Mouse (Mus musculus) adrenal gland, postnatal 10 days (tissue): Measurements from ENCODE around the gene Csrnp3. TPM values are rescaled to one million over a fixed set of nuclear protein-coding genes. Genes with fewer than 3 reads are reported as not detected.

Experiments
- DNase-seq: peaks from one replicate; pipeline ENCODE4 v3.0.0; 2021; ENCODE audit warnings: mixed read lengths
- total RNA-seq, 2 experiments: library from RNA; stranded (reverse); gene quantifications; 2 replicates each; pipeline ENCODE4 v1.2.3; 2021

Csrnp3 gene
- total RNA-seq, 2 experiments from 2014 or later = 1.2 to 1.6 TPM

GRCm38 (mm10) chr2:66023419-66023818, 177.9 kb downstream of the Csrnp3 start:
- DNase-seq = no peak

GRCm38 (mm10) chr2:66024837-66025236, 179.3 kb downstream of the Csrnp3 start:
- no peak for DNase-seq

GRCm38 (mm10) chr2:66028812-66029211, 183.2 kb downstream of the Csrnp3 start:
- no peak for DNase-seq

- DNase-seq = peak; percentile 9
Observed at GRCm38 (mm10) chr2:66034907-66035679, 189.5 kb downstream of the Csrnp3 start.

- DNase-seq = no peak
Observed at GRCm38 (mm10) chr2:66040611-66041010, 195.0 kb downstream of the Csrnp3 start.

- no peak for DNase-seq
Observed at GRCm38 (mm10) chr2:66041203-66041916, 195.8 kb downstream of the Csrnp3 start.

- peak; percentile 35 for DNase-seq
Observed at GRCm38 (mm10) chr2:66041917-66042419, 196.4 kb downstream of the Csrnp3 start.

GRCm38 (mm10) chr2:66043441-66044404, 198.2 kb downstream of the Csrnp3 start:
- no peak for DNase-seq

- no peak for DNase-seq
Observed at GRCm38 (mm10) chr2:66044405-66045089, 199.0 kb downstream of the Csrnp3 start.

- DNase-seq = no peak
Observed at GRCm38 (mm10) chr2:66063291-66063690, 217.7 kb downstream of the Csrnp3 start.

- no peak for DNase-seq
Observed at GRCm38 (mm10) chr2:66069454-66069853, 223.9 kb downstream of the Csrnp3 start.

- no peak for DNase-seq
Observed at GRCm38 (mm10) chr2:66080731-66081130, 235.2 kb downstream of the Csrnp3 start.

Other genes with a start within 250 kb of the Csrnp3 start
- gene Scn2a, start 225.0 kb upstream of the Csrnp3 start, total RNA-seq = 1 to 10 TPM; 1.1 to 2.6 TPM